Mouse (Mus musculus) C2C12 (cell line): Measurements from ENCODE around the gene Dll3. TPM values are rescaled to one million over a fixed set of nuclear protein-coding genes. Genes with fewer than 3 reads are reported as not detected.

Experiments
- H3K27me3 ChIP-seq: one replicate; pipeline ENCODE4 v1.6.1; 2011; ENCODE audit not compliant: control insufficient read depth, insufficient read depth, insufficient read length
- H3K36me3 ChIP-seq: one replicate; pipeline ENCODE4 v1.6.1; 2011; ENCODE audit not compliant: control insufficient read depth, insufficient read depth
- H3K4me3 ChIP-seq: one replicate; pipeline ENCODE4 v1.5.1; 2011; ENCODE audit warnings: mild to moderate bottlenecking, control low read depth; ENCODE audit not compliant: poor library complexity, insufficient read depth, severe bottlenecking
- H3K79me2 ChIP-seq: one replicate; pipeline ENCODE4 v1.6.1; 2011; ENCODE audit not compliant: control insufficient read depth, insufficient read depth
- H3K79me3 ChIP-seq: one replicate; pipeline ENCODE4 v1.6.1; 2011; ENCODE audit warnings: low read depth, control low read depth
- H3ac ChIP-seq: one replicate; pipeline ENCODE3; 2011; ENCODE audit warnings: low read depth; ENCODE audit not compliant: control insufficient read depth, insufficient read length
- CEBPB ChIP-seq: IDR thresholded peaks from one replicate; pipeline ENCODE4 v1.6.1; 2011; ENCODE audit warnings: low read depth, mild to moderate bottlenecking, control low read depth, moderate library complexity
- CTCF ChIP-seq: IDR thresholded peaks from one replicate; pipeline ENCODE4 v1.5.1; 2011; ENCODE audit not compliant: control insufficient read depth, insufficient read depth, insufficient read length
- FOSL1 ChIP-seq: IDR thresholded peaks from one replicate; pipeline ENCODE4 v1.8.0; 2011; ENCODE audit warnings: mild to moderate bottlenecking, low read length; ENCODE audit not compliant: poor library complexity, insufficient read depth, severe bottlenecking
- MAX ChIP-seq: IDR thresholded peaks from one replicate; pipeline ENCODE4 v1.6.1; 2011; ENCODE audit warnings: mild to moderate bottlenecking, control low read depth
- MYOD1 ChIP-seq: IDR thresholded peaks from one replicate; pipeline ENCODE4 v1.6.1; 2011; ENCODE audit warnings: low read depth; ENCODE audit not compliant: control insufficient read depth, insufficient read length
- MYOG ChIP-seq: IDR thresholded peaks from one replicate; pipeline ENCODE4 v1.6.1; 2011; ENCODE audit not compliant: control insufficient read depth, insufficient read length; ENCODE audit errors: extremely low read depth
- USF1 ChIP-seq: IDR thresholded peaks from one replicate; pipeline ENCODE4 v1.6.1; 2011; ENCODE audit warnings: low read depth, mild to moderate bottlenecking, control low read depth, moderate library complexity
- polyA plus RNA-seq: library from polyadenylated mRNA; unstranded; fragments of >200 nt; fragmentation: generic; extraction: Trizol; gene quantifications from one replicate; pipeline ENCODE4 v1.2.1, GENCODE M21; 2012; ENCODE audit warnings: missing spikeins

Gene Dll3
- polyA plus RNA-seq, 1 experiment, result 0.06 TPM

- H3K27me3 ChIP-seq, result peaks cover 74% of the 10 kb centered on the region
- H3K4me3 ChIP-seq, result no peak overlapping the region
- H3K36me3 ChIP-seq, result no peaks in the 10 kb centered on the region
- TF ChIP-seq USF1 (no peak), CEBPB (no peak), CTCF (no peak), MYOG (no peak), MAX (no peak), MYOD1 (no peak)
- no peaks in the 10 kb centered on the region for H3K79me3 ChIP-seq
- no peaks in the 10 kb centered on the region for H3K79me2 ChIP-seq
- H3ac ChIP-seq, result no peak overlapping the region
These were observed 7.6 kb downstream of the Dll3 start for GRCm38 (mm10) chr7:28294481-28294880.

GRCm38 (mm10) chr7:28290638-28291590, 11.1 kb downstream of the Dll3 start, which contains the start of gene Selenov:
TSS of gene Selenov (minus strand) at chr7:28291186.
- H3K79me3 ChIP-seq, result no peaks in the 10 kb centered on the region
- H3K27me3 ChIP-seq, result peaks cover 77% of the 10 kb centered on the region
- no peaks in the 10 kb centered on the region for H3K36me3 ChIP-seq
- no peaks in the 10 kb centered on the region for H3K79me2 ChIP-seq
- no peak within 1 kb of the TSS for H3K4me3 ChIP-seq
- H3ac ChIP-seq, result no peak within 1 kb of the TSS
- no peak for TF ChIP-seq CEBPB
- TF ChIP-seq MYOD1, result no peak
- TF ChIP-seq FOSL1, result no peak
- no peak for TF ChIP-seq USF1
- no peak for TF ChIP-seq CTCF
- TF ChIP-seq MAX, result no peak
- no peak for TF ChIP-seq MYOG

- no peak for TF ChIP-seq MYOD1
- TF ChIP-seq FOSL1, result no peak
- no peak for TF ChIP-seq MYOG
- Histone ChIP-seq H3ac (no peak overlapping the region), H3K79me3 (no peaks in the 10 kb centered on the region), H3K36me3 (no peaks in the 10 kb centered on the region), H3K27me3 (peaks cover 75% of the 10 kb centered on the region), H3K4me3 (no peak overlapping the region), H3K79me2 (no peaks in the 10 kb centered on the region)
These were observed 11.9 kb downstream of the Dll3 start for GRCm38 (mm10) chr7:28290165-28290564.

- Histone ChIP-seq H3K4me3 (no peak overlapping the region), H3K79me3 (no peaks in the 10 kb centered on the region), H3K79me2 (no peaks in the 10 kb centered on the region), H3K27me3 (no peaks in the 10 kb centered on the region), H3K36me3 (no peaks in the 10 kb centered on the region), H3ac (no peak overlapping the region)
- TF ChIP-seq MAX (no peak), MYOD1 (no peak), CTCF (no peak), FOSL1 (no peak), MYOG (no peak), USF1 (no peak), CEBPB (no peak)
These were observed 21.4 kb downstream of the Dll3 start for GRCm38 (mm10) chr7:28280630-28281029.

- Histone ChIP-seq H3ac (no peak overlapping the region), H3K79me2 (no peaks in the 10 kb centered on the region), H3K27me3 (no peaks in the 10 kb centered on the region), H3K4me3 (no peak overlapping the region), H3K79me3 (no peaks in the 10 kb centered on the region), H3K36me3 (no peaks in the 10 kb centered on the region)
- no peak for TF ChIP-seq CEBPB
- TF ChIP-seq MYOG, result no peak
- TF ChIP-seq FOSL1, result no peak
- TF ChIP-seq MYOD1, result no peak
- TF ChIP-seq USF1, result no peak
- TF ChIP-seq MAX, result no peak
- TF ChIP-seq CTCF, result no peak
These were observed 23.8 kb downstream of the Dll3 start for GRCm38 (mm10) chr7:28278279-28278652.

- no peak for TF ChIP-seq USF1
- TF ChIP-seq MAX, result peak; percentile 2
- no peak for TF ChIP-seq FOSL1
- TF ChIP-seq CTCF, result peak; percentile 88
- peak; percentile 94 for TF ChIP-seq CEBPB
- TF ChIP-seq MYOD1, result no peak
- TF ChIP-seq MYOG, result no peak
These were observed 24.3 kb downstream of the Dll3 start, which contains the start of gene Eid2b for GRCm38 (mm10) chr7:28277615-28278278. TSS of gene Eid2b (plus strand) at chr7:28277739.

More at GRCm38 (mm10) chr7:28277615-28278278, 24.3 kb downstream of the Dll3 start, which contains the start of gene Eid2b:
- H3K27me3 ChIP-seq, result no peaks in the 10 kb centered on the region
- no peaks in the 10 kb centered on the region for H3K36me3 ChIP-seq
- H3ac ChIP-seq, result peak within 1 kb of the TSS; percentile 76
- no peaks in the 10 kb centered on the region for H3K79me2 ChIP-seq
- H3K4me3 ChIP-seq, result peak within 1 kb of the TSS; percentile 36
- H3K79me3 ChIP-seq, result no peaks in the 10 kb centered on the region
